Mouse (Mus musculus) 416B (cell line): ENCODE measurements at regions not wholly inside any gene's neighbourhood (a gene's known extent, or its start where the extent isn't known, plus 50 kb on each side); places are given as distances from the start of the nearest gene placed in this dataset.
A peak's percentile ranks its signal among the peaks of the same experiment; 100 is the strongest.
"Not testable (repeated sequence)": the region's sequence is repeated elsewhere in the genome, so short reads cannot be mapped to it uniquely, and the experiment has no call there.

Experiments
- DNase-seq: peaks from one replicate; pipeline ENCODE4 v3.0.0; 2011; ENCODE audit warnings: low read depth

GRCm38 (mm10) chr7:111174393-111175124 is 91.7 kb upstream of the Eif4g2 start:
- DNase-seq, result no peak

- peak; percentile 22 for DNase-seq
Measured at GRCm38 (mm10) chr7:111172061-111172460, 89.2 kb upstream of the Eif4g2 start.

- DNase-seq, result not testable (repeated sequence)
Measured at GRCm38 (mm10) chr7:111168546-111169233, 85.9 kb upstream of the Eif4g2 start.

GRCm38 (mm10) chr7:111164994-111165393 is 82.2 kb upstream of the Eif4g2 start:
- DNase-seq, result no peak

GRCm38 (mm10) chr7:111164276-111164675 is 81.4 kb upstream of the Eif4g2 start:
- DNase-seq, result peak; percentile 86

GRCm38 (mm10) chr7:111163861-111164260 is 81.0 kb upstream of the Eif4g2 start:
- DNase-seq, result no peak

GRCm38 (mm10) chr7:111163321-111163720 is 80.5 kb upstream of the Eif4g2 start:
- DNase-seq, result no peak

GRCm38 (mm10) chr7:111158791-111159286 is 76.0 kb upstream of the Eif4g2 start:
- no peak for DNase-seq

GRCm38 (mm10) chr7:111157754-111158325 is 75.0 kb upstream of the Eif4g2 start:
- no peak for DNase-seq

- peak; percentile 70 for DNase-seq
Measured at GRCm38 (mm10) chr7:111157287-111157686, 74.5 kb upstream of the Eif4g2 start.

- DNase-seq, result peak; percentile 73
Measured at GRCm38 (mm10) chr7:111156472-111157231, 73.8 kb upstream of the Eif4g2 start.

GRCm38 (mm10) chr7:111155995-111156394 is 73.2 kb upstream of the Eif4g2 start:
- peak; percentile 14 for DNase-seq

GRCm38 (mm10) chr7:111154217-111154616 is 71.4 kb upstream of the Eif4g2 start:
- no peak for DNase-seq

- DNase-seq, result no peak
Measured at GRCm38 (mm10) chr7:111150540-111150939, 67.7 kb upstream of the Eif4g2 start.

- no peak for DNase-seq
Measured at GRCm38 (mm10) chr7:111150115-111150514, 67.3 kb upstream of the Eif4g2 start.

- no peak for DNase-seq
Measured at GRCm38 (mm10) chr7:111147593-111147992, 64.8 kb upstream of the Eif4g2 start.

GRCm38 (mm10) chr7:111146670-111147069 is 63.8 kb upstream of the Eif4g2 start:
- no peak for DNase-seq

- no peak for DNase-seq
Measured at GRCm38 (mm10) chr7:111144216-111144615, 61.4 kb upstream of the Eif4g2 start.

GRCm38 (mm10) chr7:111141285-111141965 is 58.6 kb upstream of the Eif4g2 start:
- no peak for DNase-seq

- DNase-seq, result no peak
Measured at GRCm38 (mm10) chr7:111138038-111138437, 55.2 kb upstream of the Eif4g2 start.

GRCm38 (mm10) chr7:111136066-111136639 is 53.3 kb upstream of the Eif4g2 start:
- DNase-seq, result no peak
